Mouse (Mus musculus) forebrain, embryonic 12.5 days (tissue): ENCODE results near the gene Snx18. TPM values are rescaled to one million over a fixed set of nuclear protein-coding genes. Genes with fewer than 3 reads are reported as not detected.

Experiments used
- ATAC-seq: fragments of 200-750 bp; cut with Nextera tagmentation; 2 replicates; pipeline ENCODE4 v1.8.0; 2017; ENCODE audit warnings: moderate TSS enrichment; ENCODE audit not compliant: low FRiP score
- H3K27ac ChIP-seq: fragments of 300-500 bp; sonication (generic); 2 replicates; pipeline ENCODE4 v1.5.1; 2016; ENCODE audit warnings: mild to moderate bottlenecking
- H3K27me3 ChIP-seq: fragments of 300-500 bp; sonication (generic); 2 replicates; pipeline ENCODE4 v1.6.1; 2016; ENCODE audit warnings: mild to moderate bottlenecking
- H3K36me3 ChIP-seq: fragments of 300-500 bp; sonication (generic); replicated peaks from 2 replicates; pipeline ENCODE4 v1.6.1; 2016; ENCODE audit warnings: mild to moderate bottlenecking
- H3K4me1 ChIP-seq: fragments of 300-500 bp; sonication (generic); 2 replicates; pipeline ENCODE4 v1.6.1; 2016
- H3K4me2 ChIP-seq: fragments of 300-500 bp; sonication (generic); 2 replicates; pipeline ENCODE4 v1.6.1; 2016; ENCODE audit warnings: mild to moderate bottlenecking, moderate library complexity
- H3K4me3 ChIP-seq: fragments of 300-500 bp; sonication (generic); replicated peaks from 2 replicates; pipeline ENCODE4 v1.5.1; 2016; ENCODE audit warnings: mild to moderate bottlenecking
- H3K9ac ChIP-seq: fragments of 300-500 bp; sonication (generic); 2 replicates; pipeline ENCODE4 v1.6.1; 2016; ENCODE audit warnings: mild to moderate bottlenecking
- H3K9me3 ChIP-seq: fragments of 300-500 bp; sonication (generic); 2 replicates; pipeline ENCODE4 v1.6.1; 2016
- WGBS: fragments of 180-500 bp; shearing (Covaris S2); methylation state at CpG from one replicate; pipeline ENCODE4 v1.1.7; 2016; 5-methylcytosine and 5-hydroxymethylcytosine counted together
- polyA plus RNA-seq: library from polyadenylated mRNA; unstranded; fragments of >200 nt; fragmentation: Nextera tagmentation; extraction: Ambion mirVana; gene quantifications from 2 replicates; pipeline ENCODE4 v1.2.1, GENCODE M21; 2016

Gene Snx18
- polyA plus RNA-seq, 1 experiment from 2014 or later, result 18.2 TPM

DNA sequence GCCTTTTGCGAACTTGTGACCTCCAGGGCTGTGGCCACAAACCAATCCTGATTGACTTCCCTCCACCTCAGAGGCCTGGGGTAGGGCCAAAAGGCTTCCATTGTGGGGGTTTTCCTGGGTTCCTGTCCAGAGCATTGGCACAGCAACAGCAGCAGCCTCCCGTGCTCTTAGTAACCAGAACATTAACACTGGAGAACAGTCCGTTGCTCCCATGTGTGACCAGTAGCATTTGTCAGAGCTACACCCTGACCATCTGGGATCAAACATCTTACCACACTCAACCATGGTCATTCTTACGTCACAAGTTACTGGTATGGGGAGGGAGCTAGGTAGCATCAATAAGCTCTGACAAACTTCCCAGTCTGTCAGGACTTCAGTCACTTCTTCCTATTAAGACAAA, 28.1 kb downstream of the Snx18 start:
- no peaks in the 10 kb centered on the region for H3K27me3 ChIP-seq
- H3K36me3 ChIP-seq, result peaks cover 20% of the 10 kb centered on the region
- H3K4me3 ChIP-seq, result no peak overlapping the region
- H3K27ac ChIP-seq, result no peak overlapping the region
- H3K4me2 ChIP-seq, result no peak overlapping the region
- no peaks in the 10 kb centered on the region for H3K9me3 ChIP-seq
- H3K9ac ChIP-seq, result no peak overlapping the region
- WGBS, result 96% methylated on average over 4 of the region's 4 CpGs
- no peak for ATAC-seq
- peaks cover 23% of the 10 kb centered on the region for H3K4me1 ChIP-seq

DNA sequence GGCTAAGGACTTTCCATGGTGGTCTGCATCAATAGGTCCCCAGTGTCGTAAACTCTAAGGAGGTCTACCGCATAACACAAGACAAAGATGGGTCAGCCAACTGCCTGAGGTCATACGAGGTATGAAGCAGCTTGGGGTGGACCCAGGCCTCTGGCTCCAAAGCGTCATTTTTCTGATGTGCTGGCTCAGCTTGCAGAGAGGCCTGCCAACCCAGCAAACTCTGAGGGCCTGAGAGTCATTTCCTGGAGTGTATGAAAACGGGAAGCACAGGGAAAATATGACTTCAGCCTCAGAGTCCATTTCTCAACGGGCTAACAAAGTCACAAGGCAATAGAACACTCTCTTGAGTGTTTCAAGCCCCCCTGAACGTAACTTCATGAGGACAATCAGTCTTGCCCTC, 28.9 kb downstream of the Snx18 start:
- ATAC-seq, result no peak
- H3K4me3 ChIP-seq, result no peak overlapping the region
- WGBS, result 89% methylated on average over 7 of the region's 7 CpGs
- no peaks in the 10 kb centered on the region for H3K27me3 ChIP-seq
- H3K9ac ChIP-seq, result no peak overlapping the region
- no peak overlapping the region for H3K27ac ChIP-seq
- peaks cover 23% of the 10 kb centered on the region for H3K4me1 ChIP-seq
- no peak overlapping the region for H3K4me2 ChIP-seq
- peaks cover 20% of the 10 kb centered on the region for H3K36me3 ChIP-seq
- no peaks in the 10 kb centered on the region for H3K9me3 ChIP-seq

DNA sequence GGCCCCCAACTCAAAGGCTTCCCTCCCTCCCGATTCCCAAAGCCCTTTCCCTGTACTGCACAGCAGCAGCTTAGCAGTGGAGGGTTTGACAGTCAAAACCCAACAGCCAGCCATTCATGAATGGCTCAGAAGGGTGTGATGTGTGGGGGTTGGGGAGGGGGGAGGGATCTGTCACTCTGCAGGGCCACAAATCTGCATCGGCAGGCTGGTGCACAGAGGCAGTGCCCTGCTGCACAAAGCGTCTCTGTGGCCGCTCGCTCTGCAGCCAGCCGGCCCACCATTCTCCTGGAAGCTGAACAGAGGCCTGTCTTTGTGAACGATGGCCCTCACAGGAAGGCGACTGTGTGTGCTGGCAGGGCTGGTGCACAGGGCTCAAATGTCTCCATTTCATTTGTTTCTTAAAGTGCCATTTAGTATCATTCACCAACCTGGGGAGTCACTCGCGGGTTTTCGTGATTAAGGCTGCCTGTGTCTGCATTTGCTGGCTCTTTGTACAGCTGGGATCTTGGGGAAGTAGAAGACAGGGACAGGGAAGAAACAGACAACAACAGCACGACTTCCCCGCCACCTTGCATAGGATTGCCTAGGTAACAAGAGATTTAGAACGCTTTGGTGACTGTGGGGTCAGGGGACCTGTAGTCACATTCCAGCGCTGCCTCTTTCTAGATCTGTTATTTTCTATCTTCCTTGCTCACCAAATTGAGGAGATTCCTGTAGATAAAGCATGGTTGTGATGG, 31.0 kb downstream of the Snx18 start:
- peak overlapping the region; percentile 66 for H3K27ac ChIP-seq
- WGBS, result 5% methylated on average over 15 of the region's 15 CpGs
- H3K9ac ChIP-seq, result peak overlapping the region; percentile 3; the same call in 1 of the 2 replicates
- H3K9me3 ChIP-seq, result no peaks in the 10 kb centered on the region
- no peak overlapping the region for H3K4me3 ChIP-seq
- peaks cover 23% of the 10 kb centered on the region for H3K4me1 ChIP-seq
- ATAC-seq, result peak; percentile 94
- H3K4me2 ChIP-seq, result peak overlapping the region; percentile 37
- H3K27me3 ChIP-seq, result no peaks in the 10 kb centered on the region
- H3K36me3 ChIP-seq, result peaks cover 8% of the 10 kb centered on the region; the same call in 1 of the 2 replicates

DNA sequence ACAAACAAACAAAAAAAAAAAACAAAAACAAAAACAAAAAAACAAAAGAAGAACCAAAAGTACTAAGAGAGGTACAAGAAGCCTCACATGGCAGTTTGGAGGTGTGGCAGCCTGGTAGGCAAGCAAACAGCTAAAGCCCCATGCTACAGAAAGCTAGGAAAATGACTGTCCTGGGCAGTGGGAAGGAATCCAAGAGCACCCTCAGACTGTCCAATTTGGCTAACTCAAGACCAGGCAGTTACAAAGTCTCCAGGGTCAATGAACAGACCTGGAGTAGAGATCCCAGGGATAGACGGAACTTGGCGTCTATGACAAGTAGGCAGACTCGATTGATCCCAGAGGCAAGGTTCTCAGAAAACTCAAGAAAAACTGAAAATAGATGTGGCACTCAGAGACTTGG, 32.8 kb downstream of the Snx18 start:
- peaks cover under 1% of the 10 kb centered on the region; the same call in 1 of the 2 replicates for H3K36me3 ChIP-seq
- no peak for ATAC-seq
- H3K9ac ChIP-seq, result no peak overlapping the region
- 95% methylated on average over 3 of the region's 3 CpGs for WGBS
- no peaks in the 10 kb centered on the region for H3K9me3 ChIP-seq
- H3K27me3 ChIP-seq, result no peaks in the 10 kb centered on the region
- H3K27ac ChIP-seq, result no peak overlapping the region
- H3K4me1 ChIP-seq, result peaks cover 23% of the 10 kb centered on the region
- H3K4me2 ChIP-seq, result no peak overlapping the region
- no peak overlapping the region for H3K4me3 ChIP-seq

DNA sequence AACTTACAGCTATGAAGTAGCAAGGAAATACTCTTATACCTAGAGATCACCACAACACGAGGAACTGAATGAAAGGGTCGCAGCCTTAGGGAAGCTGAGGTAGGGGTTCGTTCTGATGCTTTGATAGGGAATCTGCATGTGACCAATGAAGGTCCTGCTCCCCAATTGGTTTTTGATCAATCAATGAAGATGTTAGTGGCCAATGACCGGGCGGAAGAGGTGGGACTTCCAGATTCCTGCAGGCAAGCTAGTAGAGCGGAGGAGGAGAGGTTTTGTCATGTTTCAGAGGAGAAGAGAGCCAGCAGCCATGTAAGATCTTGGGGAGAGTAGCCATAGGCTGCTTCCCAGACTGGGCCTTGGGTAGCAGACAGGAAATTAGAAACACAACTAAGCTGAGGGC, 33.9 kb downstream of the Snx18 start:
- Histone ChIP-seq H3K27ac (no peak overlapping the region), H3K36me3 (no peaks in the 10 kb centered on the region), H3K4me1 (peaks cover 23% of the 10 kb centered on the region), H3K4me3 (no peak overlapping the region), H3K27me3 (no peaks in the 10 kb centered on the region), H3K4me2 (no peak overlapping the region), H3K9ac (no peak overlapping the region), H3K9me3 (no peaks in the 10 kb centered on the region)
- WGBS, result 66% methylated on average over 6 of the region's 6 CpGs
- ATAC-seq, result no peak

DNA sequence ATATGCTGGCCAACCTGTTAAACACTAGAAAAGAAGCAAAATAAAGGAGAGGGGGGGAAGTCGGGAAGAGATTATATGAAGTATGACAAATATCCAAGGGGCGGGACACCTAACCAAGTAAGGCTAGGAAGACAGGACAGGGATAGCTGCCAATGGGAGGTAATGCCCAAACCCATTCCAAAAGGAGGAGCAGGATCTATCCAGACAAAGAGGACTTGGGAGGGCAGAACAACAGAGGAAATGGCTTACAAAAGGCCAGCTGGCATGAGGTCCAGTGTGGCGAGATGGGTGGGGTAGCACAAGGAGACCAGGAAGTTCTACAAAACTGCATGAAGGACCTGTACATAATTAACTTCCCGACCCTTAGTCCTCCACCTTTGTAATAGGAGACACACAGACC, 34.8 kb downstream of the Snx18 start:
- Histone ChIP-seq H3K4me2 (no peak overlapping the region), H3K27ac (no peak overlapping the region), H3K36me3 (no peaks in the 10 kb centered on the region), H3K27me3 (no peaks in the 10 kb centered on the region), H3K4me1 (peaks cover 23% of the 10 kb centered on the region), H3K4me3 (no peak overlapping the region), H3K9ac (no peak overlapping the region), H3K9me3 (no peaks in the 10 kb centered on the region)
- no peak for ATAC-seq
- WGBS, result 81% methylated on average over 4 of the region's 4 CpGs

DNA sequence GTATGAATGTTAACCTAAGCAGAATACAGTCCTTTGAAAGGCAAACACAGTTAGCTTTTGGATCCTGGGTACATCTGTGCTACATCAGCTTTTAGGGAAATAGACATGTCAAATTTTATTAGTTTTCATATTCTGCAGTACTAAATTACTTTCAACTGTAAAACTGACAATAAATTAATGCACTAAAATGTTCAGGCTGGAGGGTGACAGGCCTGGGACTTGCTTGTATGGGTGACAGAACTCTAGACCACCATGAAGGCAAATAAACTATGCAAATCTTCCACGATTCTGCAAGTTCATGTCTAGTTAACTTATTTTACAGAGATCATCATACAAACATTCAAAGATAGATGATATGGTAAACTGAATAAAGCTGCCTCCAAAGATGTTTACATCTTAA, 36.3 kb downstream of the Snx18 start:
- no peak overlapping the region for H3K27ac ChIP-seq
- no peak overlapping the region for H3K4me3 ChIP-seq
- no peaks in the 10 kb centered on the region for H3K9me3 ChIP-seq
- no peak overlapping the region for H3K4me2 ChIP-seq
- ATAC-seq, result no peak
- H3K36me3 ChIP-seq, result no peaks in the 10 kb centered on the region
- no peak overlapping the region for H3K9ac ChIP-seq
- no peaks in the 10 kb centered on the region for H3K27me3 ChIP-seq
- peaks cover 9% of the 10 kb centered on the region for H3K4me1 ChIP-seq
- WGBS, result 84% methylated on average over 1 of the region's 1 CpGs

DNA sequence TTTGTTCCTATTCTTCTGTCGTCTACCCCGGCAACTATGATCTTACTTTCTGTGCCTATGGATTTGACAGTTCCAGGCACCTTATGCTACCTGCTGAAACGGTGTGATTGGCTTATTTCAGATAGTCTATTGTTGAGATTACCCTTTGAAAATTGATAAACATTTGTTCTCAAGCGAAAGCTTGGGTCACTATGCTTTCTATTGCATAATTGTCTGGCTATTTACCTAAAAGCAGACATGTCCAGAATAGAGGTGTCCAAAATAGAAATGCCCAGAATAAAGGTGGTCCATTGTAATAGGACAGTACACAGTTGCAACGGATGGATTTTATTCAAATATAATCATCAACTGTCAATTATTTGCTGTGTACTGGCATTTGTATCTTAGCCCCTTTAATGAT, 36.9 kb downstream of the Snx18 start:
- WGBS, result 84% methylated on average over 5 of the region's 5 CpGs
- Histone ChIP-seq H3K9ac (no peak overlapping the region), H3K4me3 (no peak overlapping the region), H3K4me2 (no peak overlapping the region), H3K36me3 (no peaks in the 10 kb centered on the region), H3K27ac (no peak overlapping the region), H3K9me3 (no peaks in the 10 kb centered on the region), H3K27me3 (no peaks in the 10 kb centered on the region), H3K4me1 (peaks cover 3% of the 10 kb centered on the region)
- ATAC-seq, result no peak

DNA sequence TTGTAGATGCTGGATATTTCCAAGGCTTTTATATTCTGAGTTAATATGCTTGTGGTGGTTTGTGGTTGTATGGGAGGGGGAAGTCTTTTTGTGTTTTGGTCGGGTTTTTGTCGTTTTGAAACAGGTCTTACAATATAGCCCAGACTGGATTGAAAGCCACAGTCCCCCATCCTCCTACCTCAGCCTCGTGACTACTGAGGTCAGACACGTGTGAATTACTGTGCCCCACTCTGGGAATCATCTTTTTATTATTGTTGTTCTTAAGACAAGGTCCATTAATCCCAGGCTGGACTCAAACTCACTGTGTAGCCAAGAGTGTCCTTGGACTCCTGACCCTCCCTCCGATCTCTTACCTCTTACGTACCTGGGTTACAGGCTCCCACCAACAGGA, 38.0 kb downstream of the Snx18 start:
- Histone ChIP-seq H3K27me3 (no peaks in the 10 kb centered on the region), H3K4me1 (no peaks in the 10 kb centered on the region), H3K36me3 (no peaks in the 10 kb centered on the region), H3K9me3 (no peaks in the 10 kb centered on the region), H3K27ac (no peak overlapping the region), H3K9ac (no peak overlapping the region), H3K4me2 (no peak overlapping the region), H3K4me3 (no peak overlapping the region)
- ATAC-seq, result no peak
- WGBS, result 82% methylated on average over 6 of the region's 6 CpGs

DNA sequence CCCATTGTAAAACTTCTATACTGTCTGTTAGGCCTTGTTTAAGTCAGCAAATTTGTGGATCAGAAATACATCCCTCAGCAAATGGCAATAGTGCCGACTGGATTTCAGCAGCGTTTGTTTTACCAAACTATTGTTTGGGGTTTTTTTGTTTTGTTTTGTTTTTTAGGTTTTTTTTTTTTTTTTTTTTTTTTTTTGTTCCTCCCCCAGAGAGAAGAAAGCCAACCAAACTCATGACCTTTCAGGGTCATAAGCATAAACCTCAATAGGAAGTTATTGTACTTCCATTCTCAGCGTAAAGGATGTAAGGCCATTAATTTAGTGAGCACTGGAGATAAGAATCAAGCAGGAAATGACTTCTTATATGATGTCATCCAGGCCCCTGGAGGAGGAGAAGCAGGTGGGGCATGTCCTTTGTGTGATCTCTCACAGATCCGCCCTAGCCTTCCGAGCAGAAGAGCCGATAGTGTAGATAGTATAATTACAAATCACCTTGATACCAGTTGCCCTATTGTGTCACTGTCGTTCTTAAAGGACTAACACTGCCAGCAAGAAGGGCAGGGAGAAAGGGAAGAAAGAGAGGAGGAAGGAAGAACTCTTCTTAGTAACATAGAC, 38.5 kb downstream of the Snx18 start:
- WGBS, result 62% methylated on average over 7 of the region's 7 CpGs
- H3K27ac ChIP-seq, result no peak overlapping the region
- H3K9me3 ChIP-seq, result no peaks in the 10 kb centered on the region
- no peaks in the 10 kb centered on the region for H3K4me1 ChIP-seq
- no peak for ATAC-seq
- no peak overlapping the region for H3K4me3 ChIP-seq
- H3K36me3 ChIP-seq, result no peaks in the 10 kb centered on the region
- H3K27me3 ChIP-seq, result no peaks in the 10 kb centered on the region
- no peak overlapping the region for H3K9ac ChIP-seq
- no peak overlapping the region for H3K4me2 ChIP-seq

DNA sequence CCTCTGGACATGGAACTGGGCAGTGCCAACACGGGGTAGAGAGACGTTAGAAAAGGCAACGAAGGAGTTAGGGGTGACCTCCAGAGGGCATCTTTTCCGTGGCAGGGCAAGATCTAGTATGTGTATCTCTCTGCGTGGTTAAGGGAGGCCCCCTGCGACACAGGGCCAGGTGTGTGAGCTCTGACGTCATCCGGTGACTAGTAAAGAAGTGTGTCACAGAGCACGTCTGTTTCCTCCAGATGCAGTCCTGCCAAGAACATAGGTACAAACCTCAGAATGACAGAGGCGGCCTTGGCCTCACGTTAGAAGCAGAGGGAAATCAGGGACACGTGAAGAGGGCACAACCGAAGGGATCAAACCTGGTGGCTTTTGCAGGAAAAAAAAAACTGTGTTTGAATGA, 44.1 kb downstream of the Snx18 start:
- 87% methylated on average over 13 of the region's 13 CpGs for WGBS
- Histone ChIP-seq H3K36me3 (no peaks in the 10 kb centered on the region), H3K27ac (no peak overlapping the region), H3K9ac (no peak overlapping the region), H3K4me3 (no peak overlapping the region), H3K9me3 (no peaks in the 10 kb centered on the region), H3K27me3 (no peaks in the 10 kb centered on the region), H3K4me1 (no peaks in the 10 kb centered on the region), H3K4me2 (no peak overlapping the region)
- ATAC-seq, result no peak

DNA sequence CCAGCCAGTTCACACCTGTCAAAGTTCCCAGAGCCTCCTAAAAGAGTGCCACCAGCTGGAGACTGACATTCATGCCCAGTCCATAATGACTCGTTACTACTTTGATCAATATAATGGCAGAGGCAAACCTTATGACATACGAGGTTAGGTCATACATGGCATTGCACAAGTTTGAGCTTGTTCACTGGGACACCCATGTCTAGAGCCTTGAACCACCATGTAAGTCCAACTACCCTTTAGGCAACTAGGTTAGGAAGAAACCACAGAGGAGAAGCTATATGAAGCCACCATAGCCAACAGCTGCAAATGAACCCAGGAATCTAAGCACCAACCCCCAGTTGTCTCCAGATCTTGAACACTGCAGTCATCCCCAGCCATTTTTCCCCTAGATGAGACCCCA, 45.0 kb downstream of the Snx18 start:
- Histone ChIP-seq H3K36me3 (no peaks in the 10 kb centered on the region), H3K9ac (no peak overlapping the region), H3K27me3 (no peaks in the 10 kb centered on the region), H3K4me2 (no peak overlapping the region), H3K4me3 (no peak overlapping the region), H3K27ac (no peak overlapping the region), H3K9me3 (no peaks in the 10 kb centered on the region), H3K4me1 (no peaks in the 10 kb centered on the region)
- no peak for ATAC-seq
- 88% methylated on average over 2 of the region's 2 CpGs for WGBS

DNA sequence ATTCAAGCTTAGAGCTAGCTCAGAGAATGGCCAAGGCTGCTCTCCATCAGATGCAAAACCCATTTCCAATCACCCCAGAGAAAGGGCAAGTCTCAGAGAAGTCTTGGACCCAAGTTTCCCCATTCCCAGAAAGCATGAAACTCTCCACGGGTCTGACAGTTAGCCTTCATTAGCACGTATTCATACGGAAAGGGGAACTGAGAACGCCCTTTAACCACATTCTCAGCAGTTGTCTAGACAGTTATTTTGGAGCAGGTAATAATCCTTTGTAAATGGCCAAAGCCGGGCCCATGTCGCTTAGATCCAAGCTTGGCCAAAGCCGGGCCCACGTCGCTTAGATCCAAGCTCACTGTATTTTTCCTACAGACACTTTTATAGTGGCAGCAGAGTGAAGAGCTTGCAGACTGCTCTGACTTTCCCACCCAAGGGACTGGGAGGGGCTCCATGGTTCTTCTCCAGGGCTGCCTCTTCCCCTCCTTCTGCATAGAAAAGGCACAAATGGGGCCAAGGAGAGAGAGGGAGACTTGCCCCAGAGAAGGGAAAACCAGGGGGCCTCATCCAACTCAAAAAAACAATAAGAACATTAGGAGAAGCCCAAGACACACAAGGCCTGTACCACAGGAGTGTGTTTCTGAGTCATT, 46.2 kb downstream of the Snx18 start:
- H3K27me3 ChIP-seq, result no peaks in the 10 kb centered on the region
- WGBS, result 79% methylated on average over 9 of the region's 9 CpGs

More for the DNA sequence above, 46.2 kb downstream of the Snx18 start:
- Histone ChIP-seq H3K27ac (no peak overlapping the region), H3K36me3 (no peaks in the 10 kb centered on the region), H3K4me3 (no peak overlapping the region), H3K4me2 (no peak overlapping the region), H3K4me1 (no peaks in the 10 kb centered on the region), H3K9ac (no peak overlapping the region), H3K9me3 (no peaks in the 10 kb centered on the region)
- no peak for ATAC-seq
